Mouse (Mus musculus): ENCODE measurements around the gene Itga4. TPM values are rescaled to one million over a fixed set of nuclear protein-coding genes. Genes with fewer than 3 reads are reported as not detected.

The Itga4 gene
- polyA plus RNA-seq, 1 experiment from 2014 or later, result 2.7 TPM

GRCm38 (mm10) chr2:79316182-79316880, 61.1 kb downstream of the Itga4 start:
- no peak overlapping the region for H3K4me2 ChIP-seq
- no peak overlapping the region for H3K27ac ChIP-seq (replicated peaks)
- H3K27me3 ChIP-seq, result no peaks in the 10 kb centered on the region
- no peaks in the 10 kb centered on the region for H3K4me1 ChIP-seq (replicated peaks)
- no peaks in the 10 kb centered on the region for H3K9me3 ChIP-seq
- ATAC-seq (ENCODE audit: low FRiP score, low read depth), result no peak
- WGBS, result 84% methylated on average over 9 of the region's 9 CpGs
- H3K9ac ChIP-seq, result no peak overlapping the region
- H3K36me3 ChIP-seq, result 0 out of 2 replicates have a peak, but pooled peaks cover 3% of the 10 kb centered on the region
- no peak overlapping the region for H3K4me3 ChIP-seq

DNA sequence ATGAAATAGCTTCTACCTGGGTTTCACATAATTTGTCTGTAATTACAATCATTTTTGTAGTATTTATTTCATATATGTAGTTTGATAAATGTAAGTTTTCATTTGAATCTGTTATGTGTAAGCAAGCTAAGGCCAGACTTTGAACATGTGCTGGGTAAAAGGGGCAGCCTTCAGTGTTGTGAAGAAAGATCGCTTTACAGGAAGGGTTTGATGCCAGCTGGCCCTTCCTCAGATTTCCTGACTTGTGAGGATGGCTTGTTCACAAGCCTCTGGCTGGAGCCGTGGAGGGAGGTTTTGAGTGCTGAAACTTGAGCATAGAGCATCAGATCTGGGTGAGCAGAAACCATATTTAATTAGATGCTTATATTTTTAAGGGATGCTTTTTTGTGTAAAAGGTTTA, 72.9 kb downstream of the Itga4 start:
- Histone ChIP-seq H3K4me2 (no peak overlapping the region), H3K36me3 (no peaks in the 10 kb centered on the region), H3K27me3 (no peaks in the 10 kb centered on the region), H3K4me3 (no peak overlapping the region), H3K4me1 (replicated peaks) (no peaks in the 10 kb centered on the region), H3K9me3 (no peaks in the 10 kb centered on the region), H3K9ac (no peak overlapping the region), H3K27ac (replicated peaks) (no peak overlapping the region)
- ATAC-seq (ENCODE audit: low FRiP score, low read depth), result no peak
- 69% methylated on average over 2 of the region's 2 CpGs for WGBS

DNA sequence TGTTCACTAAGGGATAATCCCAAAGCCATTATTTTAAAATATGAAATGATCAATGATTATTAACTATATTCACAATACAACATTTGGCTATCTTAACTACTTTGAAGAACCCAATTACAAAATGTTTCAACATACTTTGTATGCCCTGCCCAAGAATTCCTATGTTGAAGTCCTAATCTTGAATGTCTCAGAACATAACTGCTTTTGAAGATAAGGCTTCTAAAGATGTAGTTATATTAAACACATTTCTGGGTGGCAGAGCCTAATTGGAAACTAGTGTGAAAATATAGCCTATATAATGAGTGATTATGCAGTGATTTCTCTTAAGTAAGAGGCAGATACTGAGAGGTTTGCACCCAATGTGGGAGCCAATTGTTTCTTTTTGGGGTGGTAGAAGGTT, 79.4 kb downstream of the Itga4 start:
- no peak overlapping the region for H3K9ac ChIP-seq

DNA sequence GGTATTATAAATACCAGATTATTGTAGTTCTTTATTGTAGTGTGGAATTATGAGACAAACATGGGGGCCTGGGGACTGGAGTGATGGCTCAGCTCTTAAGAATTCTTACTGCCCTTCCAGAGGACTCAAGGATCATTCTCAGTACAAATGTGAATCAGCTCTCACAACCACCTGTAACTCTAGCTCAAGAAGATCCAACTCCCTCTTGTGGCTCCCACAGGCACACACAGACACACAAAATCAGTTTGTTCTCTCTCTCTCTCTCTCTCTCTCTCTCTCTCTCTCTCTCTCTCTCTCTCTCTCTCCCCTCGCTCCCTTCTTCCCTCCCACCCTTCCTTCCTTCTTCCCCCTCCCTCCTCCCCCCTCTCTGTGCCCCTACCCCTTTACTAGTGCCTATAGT, 80.9 kb downstream of the Itga4 start:
- Histone ChIP-seq H3K27ac (replicated peaks) (no peak overlapping the region), H3K9ac (no peak overlapping the region), H3K4me2 (no peak overlapping the region), H3K4me1 (replicated peaks) (no peaks in the 10 kb centered on the region), H3K4me3 (no peak overlapping the region), H3K36me3 (no peaks in the 10 kb centered on the region), H3K27me3 (no peaks in the 10 kb centered on the region), H3K9me3 (no peaks in the 10 kb centered on the region)
- no peak for ATAC-seq (ENCODE audit: low FRiP score, low read depth)
- 81% methylated on average over 1 of the region's 1 CpGs for WGBS

More for the DNA sequence above, 79.4 kb downstream of the Itga4 start:
- Histone ChIP-seq H3K4me1 (replicated peaks) (no peaks in the 10 kb centered on the region), H3K27ac (replicated peaks) (no peak overlapping the region), H3K4me3 (no peak overlapping the region), H3K4me2 (no peak overlapping the region), H3K36me3 (no peaks in the 10 kb centered on the region), H3K9me3 (no peaks in the 10 kb centered on the region), H3K27me3 (no peaks in the 10 kb centered on the region)
- ATAC-seq (ENCODE audit: low FRiP score, low read depth), result no peak

DNA sequence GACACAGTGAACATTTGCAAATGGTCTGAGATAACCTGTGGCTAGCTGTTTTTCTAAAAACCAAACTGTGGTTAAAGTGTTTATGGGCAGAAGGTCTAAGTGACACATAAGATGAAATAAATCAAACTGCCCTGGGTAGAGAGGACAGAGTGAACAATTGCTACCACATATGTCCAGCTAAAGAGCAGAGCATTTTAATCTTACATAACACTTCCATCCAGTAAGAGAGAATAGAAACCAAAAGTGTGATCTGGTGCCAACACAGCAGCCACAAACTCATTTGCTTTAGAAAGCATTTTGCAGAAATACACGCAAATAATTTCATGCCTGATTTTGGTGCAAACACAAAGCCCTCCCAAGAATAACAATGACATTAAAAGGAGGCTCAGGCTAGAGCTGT, 83.8 kb downstream of the Itga4 start:
- ATAC-seq (ENCODE audit: low FRiP score, low read depth), result no peak
- no peaks in the 10 kb centered on the region for H3K36me3 ChIP-seq
- H3K4me1 ChIP-seq (replicated peaks), result no peaks in the 10 kb centered on the region
- no peak overlapping the region for H3K9ac ChIP-seq
- H3K27me3 ChIP-seq, result no peaks in the 10 kb centered on the region
- 36% methylated on average over 1 of the region's 1 CpGs for WGBS
- H3K9me3 ChIP-seq, result no peaks in the 10 kb centered on the region
- no peak overlapping the region for H3K4me2 ChIP-seq
- H3K4me3 ChIP-seq, result no peak overlapping the region
- no peak overlapping the region for H3K27ac ChIP-seq (replicated peaks)

DNA sequence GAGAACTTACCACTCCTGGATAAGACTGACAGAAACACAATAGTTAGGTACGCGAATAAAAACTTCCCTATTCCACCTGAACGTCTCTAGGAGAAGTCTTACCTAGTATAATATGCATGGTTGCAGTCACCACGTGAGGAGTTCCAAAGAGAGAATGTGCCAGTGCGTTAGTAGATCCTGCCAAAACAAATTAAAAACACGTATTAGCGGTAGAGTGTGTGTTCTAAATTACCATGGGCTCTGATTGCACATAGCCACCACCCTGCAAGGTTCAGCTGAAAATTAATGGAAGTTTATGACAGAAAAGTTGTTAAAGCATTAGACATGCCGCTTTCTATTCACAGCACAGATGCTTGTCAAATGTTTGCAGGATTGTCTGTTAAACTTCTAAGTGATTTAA, 87.9 kb downstream of the Itga4 start:
- no peaks in the 10 kb centered on the region for H3K36me3 ChIP-seq
- no peak for ATAC-seq (ENCODE audit: low FRiP score, low read depth)
- H3K4me3 ChIP-seq, result no peak overlapping the region
- no peaks in the 10 kb centered on the region for H3K9me3 ChIP-seq
- H3K27me3 ChIP-seq, result no peaks in the 10 kb centered on the region
- H3K27ac ChIP-seq (replicated peaks), result no peak overlapping the region
- 84% methylated on average over 8 of the region's 8 CpGs for WGBS
- no peak overlapping the region for H3K4me2 ChIP-seq
- no peaks in the 10 kb centered on the region for H3K4me1 ChIP-seq (replicated peaks)
- H3K9ac ChIP-seq, result no peak overlapping the region

GRCm38 (mm10) chr2:79351179-79352099, 96.2 kb downstream of the Itga4 start:
- ATAC-seq (ENCODE audit: low FRiP score, low read depth), result peak; percentile 72; the same call in 1 of the 2 replicates
- peaks cover 7% of the 10 kb centered on the region for H3K4me1 ChIP-seq (replicated peaks)
- H3K27ac ChIP-seq (replicated peaks), result peak overlapping the region; percentile 48; the same call in 1 of the 2 replicates
- H3K4me2 ChIP-seq, result no peak overlapping the region
- H3K4me3 ChIP-seq, result no peak overlapping the region
- H3K27me3 ChIP-seq, result no peaks in the 10 kb centered on the region
- no peak overlapping the region for H3K9ac ChIP-seq
- no peaks in the 10 kb centered on the region for H3K9me3 ChIP-seq
- no peaks in the 10 kb centered on the region for H3K36me3 ChIP-seq
- 54% methylated on average over 6 of the region's 6 CpGs for WGBS

DNA sequence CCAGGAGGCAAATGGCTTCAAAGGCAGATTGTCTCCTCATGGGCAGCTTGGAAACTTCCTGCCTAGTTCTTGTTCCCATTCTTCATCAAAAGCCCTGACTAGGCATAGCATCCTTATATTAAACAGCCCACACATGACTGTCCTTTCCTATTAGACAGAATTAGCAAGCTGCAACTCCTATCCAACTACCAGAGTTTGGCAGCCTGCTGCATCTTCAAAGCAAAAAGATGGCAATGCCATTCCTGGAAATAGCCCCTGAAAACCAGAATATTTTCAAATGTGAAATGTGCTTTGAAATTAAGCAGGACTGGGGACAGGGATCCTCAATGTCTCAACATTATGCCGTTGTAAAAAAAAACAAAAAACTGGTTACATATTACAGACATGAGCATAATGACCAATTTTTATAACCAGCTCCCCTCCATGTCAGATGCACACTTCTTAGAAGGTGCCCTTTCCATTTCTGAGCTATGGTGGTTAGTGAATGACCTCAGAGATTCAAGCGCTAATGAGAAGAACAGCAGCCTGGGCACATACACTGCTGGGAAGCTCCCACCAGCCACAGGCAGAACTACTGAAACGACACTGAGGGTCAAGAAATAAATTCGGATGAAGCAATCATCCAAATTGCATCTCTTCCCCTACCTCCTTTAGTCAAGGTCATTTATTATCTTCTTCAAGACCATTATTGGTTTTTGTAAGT, 97.0 kb downstream of the Itga4 start:
- peak overlapping the region; percentile 48; the same call in 1 of the 2 replicates for H3K27ac ChIP-seq (replicated peaks)
- WGBS, result 70% methylated on average over 4 of the region's 4 CpGs

DNA sequence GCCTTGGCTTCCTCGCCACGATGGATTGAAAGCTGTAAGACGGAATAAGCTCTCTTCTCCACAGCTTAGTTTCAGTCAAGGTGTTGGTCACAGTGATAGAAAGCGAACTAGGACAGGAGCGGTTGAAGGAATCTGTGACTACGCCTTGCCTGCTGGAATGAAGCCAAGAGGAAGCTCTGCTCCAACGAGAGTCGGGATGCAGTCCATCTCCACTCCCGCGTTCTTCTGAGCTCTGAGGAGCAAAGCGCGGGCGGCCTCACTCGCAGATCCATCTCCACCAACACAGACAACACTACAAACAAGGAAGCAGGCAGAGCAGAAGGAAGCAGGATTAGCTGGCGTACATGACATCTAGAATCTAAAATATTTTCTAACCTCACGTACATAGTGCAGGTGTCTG, 99.5 kb downstream of the Itga4 start:
- ATAC-seq (ENCODE audit: low FRiP score, low read depth), result no peak
- Histone ChIP-seq H3K9ac (no peak overlapping the region), H3K27me3 (no peaks in the 10 kb centered on the region), H3K4me3 (no peak overlapping the region), H3K36me3 (no peaks in the 10 kb centered on the region), H3K9me3 (no peaks in the 10 kb centered on the region), H3K27ac (replicated peaks) (no peak overlapping the region), H3K4me2 (no peak overlapping the region), H3K4me1 (replicated peaks) (peaks cover 7% of the 10 kb centered on the region)
- WGBS, result 95% methylated on average over 16 of the region's 16 CpGs

More for the DNA sequence above, 97.0 kb downstream of the Itga4 start:
- ATAC-seq (ENCODE audit: low FRiP score, low read depth), result 0 out of 2 replicates have a peak, but pooled peaks have one; percentile 48
- Histone ChIP-seq H3K4me2 (no peak overlapping the region), H3K27me3 (no peaks in the 10 kb centered on the region), H3K4me3 (no peak overlapping the region), H3K9me3 (no peaks in the 10 kb centered on the region), H3K9ac (no peak overlapping the region), H3K36me3 (no peaks in the 10 kb centered on the region), H3K4me1 (replicated peaks) (peaks cover 7% of the 10 kb centered on the region)

- no peak for ATAC-seq (ENCODE audit: low FRiP score, low read depth)
- H3K9ac ChIP-seq, result no peak overlapping the region
- no peak overlapping the region for H3K27ac ChIP-seq (replicated peaks)
- no peaks in the 10 kb centered on the region for H3K27me3 ChIP-seq
- H3K4me1 ChIP-seq (replicated peaks), result no peaks in the 10 kb centered on the region
- no peaks in the 10 kb centered on the region for H3K36me3 ChIP-seq
- no peaks in the 10 kb centered on the region for H3K9me3 ChIP-seq
- no peak overlapping the region for H3K4me3 ChIP-seq
- 89% methylated on average over 3 of the region's 3 CpGs for WGBS
- no peak overlapping the region for H3K4me2 ChIP-seq
These were observed 102.6 kb downstream of the Itga4 start for GRCm38 (mm10) chr2:79357835-79358234.

GRCm38 (mm10) chr2:79362029-79362428, 106.8 kb downstream of the Itga4 start:
- ATAC-seq (ENCODE audit: low FRiP score, low read depth), result no peak
- Histone ChIP-seq H3K36me3 (no peaks in the 10 kb centered on the region), H3K4me3 (no peak overlapping the region), H3K4me2 (no peak overlapping the region), H3K9me3 (no peaks in the 10 kb centered on the region), H3K9ac (no peak overlapping the region), H3K27me3 (no peaks in the 10 kb centered on the region), H3K27ac (replicated peaks) (no peak overlapping the region), H3K4me1 (replicated peaks) (no peaks in the 10 kb centered on the region)
- 45% methylated on average over 6 of the region's 6 CpGs for WGBS

DNA sequence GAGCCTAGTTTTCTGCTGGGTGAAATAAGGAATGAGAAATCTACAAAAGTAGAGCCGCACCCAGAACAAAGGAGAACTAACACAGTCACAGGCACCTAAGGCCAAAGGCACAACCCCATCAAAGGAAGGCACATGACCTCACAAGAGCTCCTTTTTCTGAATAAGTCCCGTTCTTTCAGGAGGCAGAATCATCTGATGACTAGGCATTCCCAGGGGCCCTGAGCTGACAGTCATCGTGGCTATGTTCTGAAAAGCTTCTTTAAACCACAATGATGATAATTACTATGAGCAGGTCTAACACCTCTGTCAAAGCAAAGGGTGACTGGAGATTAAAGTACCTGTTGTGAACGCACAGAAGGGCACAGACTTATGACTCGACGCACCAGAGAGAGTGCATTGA, 108.7 kb downstream of the Itga4 start:
- peaks cover 6% of the 10 kb centered on the region; the same call in 1 of the 2 replicates for H3K4me1 ChIP-seq (replicated peaks)
- no peak overlapping the region for H3K4me2 ChIP-seq
- no peak overlapping the region for H3K27ac ChIP-seq (replicated peaks)
- no peaks in the 10 kb centered on the region for H3K27me3 ChIP-seq
- no peak overlapping the region for H3K9ac ChIP-seq
- no peaks in the 10 kb centered on the region for H3K36me3 ChIP-seq
- H3K4me3 ChIP-seq, result no peak overlapping the region
- 67% methylated on average over 6 of the region's 6 CpGs for WGBS
- no peaks in the 10 kb centered on the region for H3K9me3 ChIP-seq
- no peak for ATAC-seq (ENCODE audit: low FRiP score, low read depth)

Data from hindbrain, embryonic 15.5 days (tissue).